Mouse (Mus musculus) liver, postnatal 0 days (tissue): Measurements from ENCODE around the gene Wbp11.

Experiments used
- CTCF ChIP-seq: sonication (generic); IDR thresholded peaks from 2 replicates; pipeline ENCODE4 v1.5.1; 2016; ENCODE audit warnings: antibody characterized with exemption, low read depth
- EP300 ChIP-seq: IDR thresholded peaks from 2 replicates; pipeline ENCODE4 v1.6.1; 2016; ENCODE audit warnings: antibody characterized with exemption, low read depth, mild to moderate bottlenecking

DNA sequence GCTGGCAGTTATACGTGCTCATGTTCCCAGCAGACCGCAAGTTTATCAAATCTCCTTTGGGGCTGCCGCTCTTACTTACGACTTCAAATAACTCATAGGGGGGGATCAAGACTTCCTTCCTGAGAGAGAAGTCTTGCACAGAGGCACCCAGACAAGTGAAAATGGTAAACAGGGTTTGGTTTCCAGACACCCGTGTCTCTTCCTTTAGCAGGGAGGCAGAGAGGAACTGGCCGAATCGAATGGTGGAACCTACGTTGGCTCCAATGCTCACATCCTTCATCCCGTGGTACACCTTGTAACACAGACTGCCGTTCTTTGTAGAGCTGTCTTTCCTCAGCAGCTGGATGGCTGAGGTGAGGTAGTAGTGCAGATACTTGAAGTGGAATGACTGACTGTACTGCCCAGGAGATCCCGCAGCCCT is 26.3 kb upstream of the Wbp11 start:
- no peak for TF ChIP-seq CTCF
- no peak for TF ChIP-seq EP300
